Mouse (Mus musculus) T-helper 1 cell (primary cell): ENCODE measurements around the gene Asmt.

Source experiments
- in situ Hi-C: fragments of 300-600 bp; cut with MboI, MseI; formaldehyde crosslinking; loops from one replicate; pipeline ENCODE4 v1.15.1; 2025; ENCODE audit warnings: high pct_unique_total_duplicates

Gene Asmt

GRCm38 (mm10) chrX:170672594-170673092 lies at the start of gene Asmt:
Gene Asmt (plus strand): TSS chrX:170672644.
- in situ Hi-C loops = loop anchor here (5.0 kb wide), 1 partner anchor 680 kb away; no protein-coding TSS in a partner anchor

GRCm38 (mm10) chrX:170673233-170673951 lies 948 bp downstream of the Asmt start:
- in situ Hi-C loops = loop anchor here (5.0 kb wide), 1 partner anchor 681 kb away; no protein-coding TSS in a partner anchor

GRCm38 (mm10) chrX:170674229-170674771 lies 1.9 kb downstream of the Asmt start:
- in situ Hi-C loops = loop anchor here (5.0 kb wide), 1 partner anchor 682 kb away; no protein-coding TSS in a partner anchor

GRCm38 (mm10) chrX:170674885-170675876 lies 2.7 kb downstream of the Asmt start:
- in situ Hi-C loops = loop anchor here (5.0 kb wide), 1 partner anchor 683 kb away; no protein-coding TSS in a partner anchor

- in situ Hi-C loops = no loop called here
These were observed 3.6 kb downstream of the Asmt start for GRCm38 (mm10) chrX:170675923-170676605.

GRCm38 (mm10) chrX:170676606-170677239 lies 4.3 kb downstream of the Asmt start:
- in situ Hi-C loops = no loop called here

- in situ Hi-C loops = no loop called here
These were observed 4.8 kb downstream of the Asmt start for GRCm38 (mm10) chrX:170677266-170677665.

- in situ Hi-C loops = no loop called here
These were observed 5.2 kb downstream of the Asmt start for GRCm38 (mm10) chrX:170677680-170678079.
